Mouse (Mus musculus) ES-Bruce4 (cell line): ENCODE measurements at regions not wholly inside any gene's neighbourhood (a gene's known extent, or its start where the extent isn't known, plus 50 kb on each side); places are given as distances from the start of the nearest gene placed in this dataset.

Experiments used
- CTCF ChIP-seq: IDR thresholded peaks from one replicate; pipeline ENCODE4 v1.8.1; 2011; ENCODE audit warnings: low read depth, low read length
- EP300 ChIP-seq: IDR thresholded peaks from 2 replicates; pipeline ENCODE4 v1.6.1; 2011; ENCODE audit warnings: low read depth, low read length; ENCODE audit not compliant: insufficient read depth
- POLR2A ChIP-seq: IDR thresholded peaks from one replicate; pipeline ENCODE4 v1.8.1; 2011; ENCODE audit warnings: low read length; ENCODE audit not compliant: insufficient read depth

GRCm38 (mm10) chr9:116228443-116228842 lies 53.3 kb upstream of the Tgfbr2 start:
- TF ChIP-seq POLR2A (no peak), CTCF (no peak), EP300 (no peak)
